Mouse (Mus musculus) CH12.LX (cell line): ENCODE data around the gene Tmem9.

Experiments used
- UBTF ChIP-seq: IDR thresholded peaks from 2 replicates; pipeline ENCODE4 v1.6.1; 2012; ENCODE audit warnings: low read depth, mild to moderate bottlenecking, inconsistent platforms, low read length, improper control_type of control experiment, moderate library complexity
- USF2 ChIP-seq: conservative IDR thresholded peaks from 2 replicates; pipeline ENCODE4 v1.6.1; 2011; ENCODE audit warnings: low read depth, low read length, improper control_type of control experiment

DNA sequence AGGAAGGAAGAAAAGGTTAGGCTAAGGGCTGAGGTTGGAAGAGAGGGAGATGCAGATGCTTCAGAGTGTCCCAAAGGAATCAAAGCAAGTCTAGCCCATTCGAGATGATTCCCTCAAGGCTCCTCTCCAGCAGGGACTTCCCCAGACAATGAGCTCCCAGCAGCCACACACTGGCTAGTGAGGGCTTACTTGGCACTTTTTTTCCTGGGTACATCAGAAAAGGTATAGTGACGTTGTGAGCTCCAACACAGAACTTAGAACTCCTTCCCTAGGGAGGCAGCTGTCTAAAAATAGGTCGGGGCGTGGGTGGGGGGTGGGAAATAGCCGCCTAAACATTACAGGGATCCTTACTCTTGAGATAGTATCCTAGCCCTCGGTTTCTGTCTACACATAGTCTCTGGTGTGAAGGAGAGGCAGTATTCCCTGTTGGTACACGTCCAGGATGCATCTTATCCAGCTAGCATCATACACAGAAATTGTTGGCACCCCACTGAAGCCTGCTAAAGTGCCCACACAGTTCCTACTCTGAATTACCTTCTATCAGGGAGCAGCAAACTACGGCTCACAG lies 8.1 kb upstream of the Tmem9 start:
- no peak for TF ChIP-seq UBTF
- no peak for TF ChIP-seq USF2
